Mouse (Mus musculus) ES-E14 (cell line): ENCODE data around the gene Nptx1. TPM values are rescaled to one million over a fixed set of nuclear protein-coding genes. Genes with fewer than 3 reads are reported as not detected.
A peak's percentile ranks its signal among the peaks of the same experiment; 100 is the strongest.

Experiments
- DNase-seq: peaks from one replicate; pipeline ENCODE4 v3.0.0-alpha.2; 2013; ENCODE audit warnings: low read depth, low spot score
- H3K27ac ChIP-seq: 2 replicates; pipeline ENCODE4 v1.5.1; 2012; ENCODE audit warnings: low read depth, mild to moderate bottlenecking, low read length, moderate library complexity, mixed read lengths; ENCODE audit not compliant: poor library complexity, insufficient read depth, severe bottlenecking
- H3K36me3 ChIP-seq: 2 replicates; pipeline ENCODE4 v1.6.1; 2012; ENCODE audit warnings: mild to moderate bottlenecking, low read length, moderate library complexity, mixed read lengths; ENCODE audit not compliant: control insufficient read depth, poor library complexity, insufficient read depth, severe bottlenecking
- H3K4me1 ChIP-seq, 2 experiments: fragments of 150-350 bp in 1 of 2; sonication (generic) in 1 of 2; 2 replicates each; pipeline ENCODE4 v1.6.1; 2012; ENCODE audit warnings: low read length in 2 of 2, mild to moderate bottlenecking in 1 of 2, mixed read lengths in 1 of 2; ENCODE audit not compliant: control insufficient read depth in 2 of 2, insufficient read depth in 2 of 2, poor library complexity in 1 of 2
- H3K4me3 ChIP-seq, 2 experiments: fragments of 150-350 bp in 1 of 2; sonication (generic) in 1 of 2; 2 replicates each; pipeline ENCODE4 v1.5.1; 2012; ENCODE audit warnings: low read length in 2 of 2, low read depth in 1 of 2, mild to moderate bottlenecking in 1 of 2, mixed read lengths in 1 of 2; ENCODE audit not compliant: insufficient read depth in 1 of 2, poor library complexity in 1 of 2, severe bottlenecking in 1 of 2
- H3K9ac ChIP-seq: 2 replicates; pipeline ENCODE4 v1.6.1; 2012; ENCODE audit warnings: low read depth, mild to moderate bottlenecking, low read length, mixed read lengths; ENCODE audit not compliant: poor library complexity, insufficient read depth, severe bottlenecking
- H3K9me3 ChIP-seq: fragments of 150-350 bp; sonication (generic); 2 replicates; pipeline ENCODE4 v1.6.1; 2012; ENCODE audit warnings: low read depth, mild to moderate bottlenecking, low read length; ENCODE audit not compliant: control insufficient read depth, insufficient read depth
- CHD2 ChIP-seq: IDR thresholded peaks from 2 replicates; pipeline ENCODE4 v1.6.1; 2014; ENCODE audit warnings: mild to moderate bottlenecking, low read depth, low read length, inconsistent platforms
- HCFC1 ChIP-seq: IDR thresholded peaks from 2 replicates; pipeline ENCODE4 v1.6.1; 2012; ENCODE audit warnings: low read length, inconsistent platforms, borderline replicate concordance; ENCODE audit not compliant: insufficient read depth
- MAFK ChIP-seq: IDR thresholded peaks from 2 replicates; pipeline ENCODE4 v1.6.1; 2014; ENCODE audit warnings: mild to moderate bottlenecking, low read depth, low read length, inconsistent platforms; ENCODE audit not compliant: insufficient read depth
- ZC3H11A ChIP-seq: IDR thresholded peaks from 2 replicates; pipeline ENCODE4 v1.6.1; 2012; ENCODE audit warnings: low read depth, mild to moderate bottlenecking, inconsistent platforms, low read length, borderline replicate concordance
- ZNF384 ChIP-seq: IDR thresholded peaks from 2 replicates; pipeline ENCODE4 v1.6.1; 2012; ENCODE audit warnings: low read depth, low read length, inconsistent platforms
- in situ Hi-C, 2 experiments: fragments of 600-800 bp; cut with MboI; formaldehyde crosslinking; loops; one replicate each; pipeline ENCODE4 v1.15.1; 2025; ENCODE audit warnings: low sequenced_read_pairs in 2 of 2, inconsistent platforms in 1 of 2; ENCODE audit not compliant: unreplicated experiment in 2 of 2
- total RNA-seq: library from RNA; depleted of rRNA; stranded (reverse); fragments of 300-350 nt; gene quantifications from 2 replicates; pipeline ENCODE4 v1.2.3, GENCODE M21; 2012

Gene Nptx1
- total RNA-seq, 1 experiment: 0.80 TPM

DNA sequence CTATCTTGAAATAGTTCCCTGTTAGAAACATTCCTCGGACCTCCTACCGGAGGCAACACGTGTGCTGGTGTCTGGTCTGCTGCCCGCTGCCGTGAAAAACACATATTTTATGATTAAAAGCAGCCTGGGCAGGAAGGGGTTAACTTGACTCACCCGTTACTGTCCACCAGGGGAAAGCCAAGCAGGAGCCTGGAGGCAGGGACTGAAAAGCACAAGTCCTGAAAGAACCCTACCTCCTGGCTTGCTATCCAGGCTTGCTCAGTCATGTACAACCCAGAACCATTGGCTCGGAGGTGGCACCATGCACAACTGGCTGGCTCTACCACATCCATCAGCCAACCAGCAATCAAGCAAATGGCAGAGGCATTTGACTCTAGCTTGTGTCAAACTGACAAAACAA is 13.8 kb downstream of the Nptx1 start:
- Histone ChIP-seq H3K4me1 (peaks cover 0 to 4% of the 10 kb centered on the region in 2 experiments; a peak in 1 of 4 replicates), H3K4me3 (no peak overlapping the region), H3K9ac (no peak overlapping the region), H3K36me3 (no peaks in the 10 kb centered on the region), H3K9me3 (no peaks in the 10 kb centered on the region), H3K27ac (no peak overlapping the region)
- in situ Hi-C loops: no loop called here
- TF ChIP-seq MAFK (no peak), HCFC1 (no peak), ZNF384 (no peak), CHD2 (no peak), ZC3H11A (no peak)
- no peak for DNase-seq

- Histone ChIP-seq H3K4me3 (no peak overlapping the region), H3K36me3 (no peaks in the 10 kb centered on the region), H3K27ac (no peak overlapping the region), H3K4me1 (peaks cover 0 to 4% of the 10 kb centered on the region in 2 experiments; a peak in 1 of 4 replicates), H3K9me3 (no peaks in the 10 kb centered on the region), H3K9ac (no peak overlapping the region)
- TF ChIP-seq ZC3H11A (no peak), HCFC1 (no peak), ZNF384 (no peak), CHD2 (no peak), MAFK (no peak)
- in situ Hi-C loops: no loop called here
- DNase-seq: no peak
These were observed 15.1 kb downstream of the Nptx1 start for GRCm38 (mm10) chr11:119532460-119532859.

GRCm38 (mm10) chr11:119528930-119529329 is 18.6 kb downstream of the Nptx1 start:
- peaks cover 2 to 12% of the 10 kb centered on the region in 2 experiments; a peak in 3 of 4 replicates for H3K4me1 ChIP-seq
- no peak for DNase-seq
- no peak overlapping the region for H3K4me3 ChIP-seq
- H3K27ac ChIP-seq: no peak overlapping the region
- no peak for TF ChIP-seq CHD2
- no peak for TF ChIP-seq MAFK
- TF ChIP-seq ZNF384: no peak
- TF ChIP-seq ZC3H11A: no peak
- TF ChIP-seq HCFC1: no peak
- no peaks in the 10 kb centered on the region for H3K36me3 ChIP-seq
- in situ Hi-C loops: no loop called here
- H3K9ac ChIP-seq: no peak overlapping the region
- H3K9me3 ChIP-seq: no peaks in the 10 kb centered on the region

DNA sequence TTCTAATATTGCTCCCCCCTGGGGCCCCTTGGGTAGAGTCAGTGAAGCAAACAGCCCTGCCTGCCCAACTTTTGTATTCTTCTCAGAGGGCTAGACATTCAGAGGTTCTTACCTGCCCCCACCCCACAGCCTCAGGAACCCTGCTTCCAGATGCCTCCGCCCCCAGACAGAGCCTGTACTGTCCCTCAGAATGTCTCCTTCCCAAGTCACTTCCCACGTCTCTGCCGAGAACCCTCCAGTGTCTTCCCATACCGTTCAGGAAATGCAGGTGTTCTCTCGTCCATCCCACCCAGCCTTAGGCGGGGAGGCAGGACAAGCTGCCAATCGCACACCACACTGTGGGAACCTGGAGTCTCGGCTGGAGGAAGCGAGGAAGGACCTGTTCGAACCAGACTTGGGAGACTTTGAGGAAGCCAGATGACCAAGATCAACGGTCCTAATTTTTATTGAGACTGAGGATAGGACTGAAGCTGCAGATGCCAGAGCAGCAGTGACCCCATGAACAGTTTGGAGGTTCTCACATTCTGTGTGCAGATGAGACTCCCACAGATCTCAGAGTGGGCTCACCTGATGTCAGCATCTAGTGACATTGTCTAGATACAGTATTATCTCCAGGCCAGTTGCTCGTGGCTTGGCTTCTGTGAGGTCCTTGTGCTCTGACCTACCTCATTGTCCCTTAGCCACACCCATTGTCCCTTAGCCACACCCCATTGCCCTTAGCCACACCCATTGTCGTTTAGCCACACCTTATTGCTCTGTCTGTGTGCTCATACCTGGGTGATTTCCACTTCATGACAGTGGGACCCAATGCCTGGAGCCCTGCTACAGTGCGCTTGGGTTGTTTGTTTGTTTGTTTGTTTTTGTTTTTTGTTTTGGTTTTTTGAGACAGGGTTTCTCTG is 21.2 kb downstream of the Nptx1 start:
- Histone ChIP-seq H3K4me3 (no peak overlapping the region; a peak in 1 of 4 replicates), H3K9ac (no peak overlapping the region), H3K36me3 (no peaks in the 10 kb centered on the region), H3K4me1 (peaks cover 2 to 12% of the 10 kb centered on the region in 2 experiments; a peak in 3 of 4 replicates), H3K9me3 (no peaks in the 10 kb centered on the region), H3K27ac (no peak overlapping the region)
- DNase-seq: peak; percentile 52
- in situ Hi-C loops: no loop called here
- TF ChIP-seq MAFK: no peak
- no peak for TF ChIP-seq HCFC1
- no peak for TF ChIP-seq ZC3H11A
- TF ChIP-seq CHD2: no peak
- TF ChIP-seq ZNF384: no peak
